Mouse (Mus musculus): ENCODE results near the gene Cdsn.
A peak's percentile ranks its signal among the peaks of the same experiment; 100 is the strongest.
"Not testable (repeated sequence)": the region's sequence is repeated elsewhere in the genome, so short reads cannot be mapped to it uniquely, and the experiment has no call there.

The Cdsn gene

DNA sequence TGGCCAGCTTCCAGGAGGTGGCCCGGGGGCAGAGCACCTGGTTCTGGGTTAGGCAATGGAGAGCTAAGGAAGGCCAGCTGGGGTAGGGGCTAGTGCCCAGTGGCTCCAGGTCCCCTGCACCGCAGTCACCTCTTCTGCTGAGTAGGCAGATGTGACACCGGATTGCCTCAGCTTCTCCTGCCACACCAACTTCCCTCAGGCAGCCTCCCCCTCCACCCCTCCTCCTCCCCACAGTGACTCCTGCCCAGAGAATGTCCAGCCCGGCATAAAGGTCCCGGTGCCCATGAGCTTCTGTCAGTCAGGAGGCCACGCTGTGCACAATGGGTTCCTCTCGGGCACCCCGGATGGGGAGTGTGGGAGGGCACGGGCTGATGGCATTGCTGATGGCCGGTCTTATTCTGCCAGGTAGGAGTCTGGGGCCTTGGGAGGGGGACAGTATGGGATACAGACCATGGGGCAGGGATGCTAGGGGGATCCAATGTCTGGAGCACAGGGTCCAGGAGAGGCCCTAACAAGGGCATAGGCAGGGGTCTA is at the start of gene Cdsn:
Gene Cdsn (plus strand): TSS at position 248 of the 534 bp plus-strand sequence.
- DNase-seq (ENCODE audit: low read depth, low spot score) = no peak

DNA sequence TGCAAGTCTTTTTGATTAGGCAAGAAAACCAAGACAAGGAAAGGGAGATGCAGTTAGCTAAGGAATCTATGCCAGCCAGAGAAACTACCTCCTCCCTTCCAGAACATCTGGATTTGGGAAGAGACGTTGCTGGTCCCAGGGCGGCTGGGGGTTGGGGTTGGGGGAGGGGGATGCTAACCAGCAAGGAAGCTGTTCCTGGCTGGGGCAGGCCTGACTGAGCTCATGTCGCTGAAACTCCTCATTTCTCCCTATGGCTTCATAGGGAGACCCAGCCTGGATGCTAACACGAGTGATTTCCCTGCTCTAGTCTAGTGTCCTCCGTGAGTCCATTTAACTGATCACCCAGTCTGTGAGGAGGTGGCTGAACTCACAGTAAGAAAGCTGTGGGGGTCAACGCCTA is 49.7 kb upstream of the Cdsn start:
- no peak for DNase-seq (ENCODE audit: low read depth, low spot score)

DNA sequence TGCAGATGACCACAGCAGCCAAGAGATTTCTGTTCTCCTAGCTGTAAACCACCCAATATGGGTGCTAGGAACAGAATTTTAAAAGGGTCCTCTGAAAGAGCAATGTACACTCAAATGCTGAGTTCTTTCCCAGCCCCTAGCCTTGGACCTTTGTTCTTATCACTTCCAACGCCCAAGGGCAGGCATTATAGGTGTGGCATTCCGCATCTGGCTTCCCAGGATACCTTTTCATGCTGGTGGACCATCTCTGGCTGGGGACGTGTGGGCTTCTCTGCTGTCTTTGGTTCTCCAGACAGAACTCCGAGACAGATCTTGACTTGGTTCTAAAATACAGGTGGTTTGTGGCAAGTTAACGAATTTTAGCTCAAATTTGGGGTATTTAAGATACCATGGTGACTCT is 49.2 kb upstream of the Cdsn start:
- DNase-seq (ENCODE audit: low read depth, low spot score) = no peak

DNA sequence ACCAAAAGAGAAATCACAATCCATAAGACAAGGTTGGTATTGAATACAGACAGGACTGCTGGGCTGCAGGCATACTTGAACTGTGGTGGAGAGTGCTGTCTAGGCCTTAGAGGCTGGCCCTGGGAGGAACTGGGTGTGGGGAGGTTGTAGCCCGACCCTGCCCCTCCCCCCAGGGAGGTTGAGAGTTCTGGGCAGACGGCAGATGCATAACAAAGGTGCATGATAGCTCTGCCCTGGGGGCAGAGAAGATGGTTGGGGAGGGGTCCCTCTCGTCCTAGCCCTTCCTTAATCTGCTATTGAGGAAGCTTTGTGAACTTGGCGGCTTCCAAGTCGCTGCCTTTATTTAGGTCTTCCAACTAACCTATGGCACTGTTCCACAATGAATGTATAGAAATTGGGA is 48.1 kb upstream of the Cdsn start:
- no peak for DNase-seq (ENCODE audit: low read depth, low spot score)

DNA sequence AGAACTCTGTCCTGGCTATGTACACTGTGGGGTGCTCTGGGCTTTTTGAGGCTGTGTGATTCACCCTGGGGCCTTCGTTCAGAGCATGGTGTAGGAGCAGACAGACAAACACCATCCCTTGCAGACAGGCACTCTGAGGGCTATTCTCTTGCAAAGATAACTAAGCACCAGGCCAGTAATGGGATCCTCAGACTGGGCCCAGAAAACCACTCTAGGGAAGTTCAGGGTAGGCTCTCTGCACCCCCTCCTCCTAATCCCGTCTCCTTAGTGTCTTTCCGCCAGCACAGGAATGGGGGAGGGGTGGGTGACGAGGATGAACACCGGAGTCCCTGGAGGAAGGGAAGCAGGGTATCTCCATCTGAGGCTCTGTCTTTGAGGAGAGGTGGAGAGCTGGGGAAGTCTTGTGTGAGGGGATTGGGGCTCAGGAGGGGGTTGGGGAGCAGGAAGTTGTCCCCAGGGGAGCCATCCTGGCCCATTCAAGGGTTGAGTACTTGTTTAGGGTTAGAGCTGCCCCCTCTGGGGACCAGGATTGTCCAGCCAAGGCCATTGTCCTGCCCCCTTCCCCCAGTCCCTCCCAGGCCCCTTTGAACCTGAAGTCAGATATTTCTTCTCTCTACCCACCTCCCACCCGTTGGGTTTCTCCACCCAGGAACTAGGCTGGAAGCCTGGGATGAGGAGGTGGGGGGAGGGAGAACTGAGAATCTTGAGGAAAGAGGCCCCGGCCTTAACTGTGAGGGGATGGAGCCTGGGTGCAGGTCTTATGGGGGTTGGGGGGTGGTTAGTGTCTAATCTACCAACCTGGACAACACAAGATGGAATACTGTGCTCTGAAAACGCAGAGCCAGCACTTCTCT is 47.1 kb upstream of the Cdsn start:
- no peak for DNase-seq (ENCODE audit: low read depth, low spot score)

DNA sequence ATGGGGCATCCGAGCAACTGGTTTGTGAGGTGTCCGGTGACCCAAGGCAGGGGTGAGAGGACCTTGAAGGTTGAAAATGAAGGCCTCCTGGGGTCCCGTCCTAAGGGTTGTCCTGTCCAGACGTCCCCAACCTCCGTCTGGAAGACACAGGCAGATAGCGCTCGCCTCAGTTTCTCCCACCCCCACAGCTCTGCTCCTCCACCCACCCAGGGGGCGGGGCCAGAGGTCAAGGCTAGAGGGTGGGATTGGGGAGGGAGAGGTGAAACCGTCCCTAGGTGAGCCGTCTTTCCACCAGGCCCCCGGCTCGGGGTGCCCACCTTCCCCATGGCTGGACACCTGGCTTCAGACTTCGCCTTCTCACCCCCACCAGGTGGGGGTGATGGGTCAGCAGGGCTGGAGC is 46.2 kb upstream of the Cdsn start, which contains the start of gene Pou5f1:
Gene Pou5f1 (plus strand): TSS at position 243 of the 400 bp plus-strand sequence.
- DNase-seq (ENCODE audit: low read depth, low spot score) = no peak

DNA sequence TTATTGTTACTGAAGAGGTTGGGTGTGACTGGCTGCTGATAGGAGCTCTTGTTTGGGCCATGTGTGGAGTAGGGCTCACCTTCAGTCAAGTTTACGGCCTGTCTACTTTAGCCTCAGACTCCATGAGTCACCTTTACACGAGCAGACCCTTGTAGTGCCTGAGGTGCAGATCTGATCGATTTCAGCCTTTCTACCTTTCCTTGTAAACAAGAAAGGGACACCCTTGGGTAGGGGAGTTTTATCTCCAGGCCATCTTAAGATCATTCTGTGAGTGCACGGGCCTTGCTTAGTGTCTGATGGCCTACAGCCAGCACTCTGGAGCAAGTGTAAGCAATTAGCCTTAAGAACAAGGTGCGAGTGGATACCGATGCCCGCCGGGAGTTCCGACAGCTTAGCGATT is 45.0 kb upstream of the Cdsn start:
- DNase-seq (ENCODE audit: low read depth, low spot score) = no peak

DNA sequence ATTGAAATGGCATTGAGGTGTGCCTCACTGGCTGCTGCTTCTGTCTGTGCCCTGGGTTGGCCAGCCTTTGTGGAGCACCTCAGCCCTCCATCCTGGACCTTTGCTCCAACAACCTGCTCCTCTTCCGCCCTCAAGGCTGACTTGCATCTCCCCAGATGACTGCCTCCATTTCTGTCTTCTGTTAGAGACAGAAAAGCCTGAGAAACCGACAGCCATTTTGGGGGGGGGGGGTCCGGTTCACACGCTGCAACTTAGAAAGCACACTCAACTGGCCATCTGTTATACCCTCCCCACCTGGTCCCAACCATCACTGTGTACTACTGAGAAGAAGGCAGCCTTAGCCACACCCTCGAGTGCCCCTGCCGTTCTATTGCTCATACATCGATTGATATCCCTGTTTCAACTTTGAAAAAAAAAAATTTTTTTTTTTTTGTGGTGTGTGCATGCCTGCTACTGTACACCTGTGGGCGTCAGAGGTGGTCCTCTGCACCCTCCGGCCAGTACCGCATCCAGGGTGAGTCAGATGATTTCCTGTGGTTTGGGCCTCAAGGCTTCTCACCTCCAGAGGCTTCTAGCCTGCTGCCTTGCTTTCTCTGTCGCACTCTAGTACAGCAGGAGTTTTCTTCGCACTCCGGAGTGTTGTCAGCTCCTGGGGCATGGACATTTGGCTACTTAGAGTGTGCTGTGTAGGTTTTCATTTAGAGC is 44.2 kb upstream of the Cdsn start:
- no peak for DNase-seq (ENCODE audit: low read depth, low spot score)

DNA sequence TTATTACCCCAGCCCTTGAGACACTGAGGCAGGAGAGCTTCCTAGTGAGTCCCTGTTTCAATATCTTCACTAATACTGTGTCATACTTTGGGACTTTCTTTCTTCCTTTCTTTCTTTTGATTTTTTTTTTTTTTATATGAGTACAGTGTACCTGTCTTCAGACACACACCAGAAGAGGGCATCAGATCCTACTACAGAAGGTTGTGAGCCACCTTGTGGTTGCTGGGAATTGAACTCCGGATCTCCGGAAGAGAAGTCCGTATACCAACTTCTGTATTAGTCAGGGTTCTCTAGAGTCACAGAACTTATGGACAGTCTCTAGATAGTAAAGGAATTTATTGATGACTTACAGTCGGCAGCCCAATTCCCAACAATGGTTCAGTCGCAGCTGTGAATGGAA is 43.6 kb upstream of the Cdsn start:
- DNase-seq (ENCODE audit: low read depth, low spot score) = not testable (repeated sequence)

DNA sequence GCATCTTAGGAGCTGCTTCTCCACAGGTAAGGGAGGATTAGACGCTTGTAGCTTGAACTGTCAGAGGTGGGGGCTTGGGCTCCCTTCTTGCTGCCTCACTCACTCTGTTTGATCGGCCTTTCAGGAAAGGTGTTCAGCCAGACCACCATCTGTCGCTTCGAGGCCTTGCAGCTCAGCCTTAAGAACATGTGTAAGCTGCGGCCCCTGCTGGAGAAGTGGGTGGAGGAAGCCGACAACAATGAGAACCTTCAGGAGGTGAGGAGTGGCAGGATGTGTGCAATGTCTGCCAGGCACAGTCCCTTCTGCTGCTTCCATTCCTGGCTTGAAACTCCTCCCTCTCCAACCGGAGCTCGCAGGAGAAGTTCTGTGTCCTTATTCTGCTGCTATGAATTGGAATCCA is 42.6 kb upstream of the Cdsn start:
- DNase-seq (ENCODE audit: low read depth, low spot score) = peak; percentile 47

DNA sequence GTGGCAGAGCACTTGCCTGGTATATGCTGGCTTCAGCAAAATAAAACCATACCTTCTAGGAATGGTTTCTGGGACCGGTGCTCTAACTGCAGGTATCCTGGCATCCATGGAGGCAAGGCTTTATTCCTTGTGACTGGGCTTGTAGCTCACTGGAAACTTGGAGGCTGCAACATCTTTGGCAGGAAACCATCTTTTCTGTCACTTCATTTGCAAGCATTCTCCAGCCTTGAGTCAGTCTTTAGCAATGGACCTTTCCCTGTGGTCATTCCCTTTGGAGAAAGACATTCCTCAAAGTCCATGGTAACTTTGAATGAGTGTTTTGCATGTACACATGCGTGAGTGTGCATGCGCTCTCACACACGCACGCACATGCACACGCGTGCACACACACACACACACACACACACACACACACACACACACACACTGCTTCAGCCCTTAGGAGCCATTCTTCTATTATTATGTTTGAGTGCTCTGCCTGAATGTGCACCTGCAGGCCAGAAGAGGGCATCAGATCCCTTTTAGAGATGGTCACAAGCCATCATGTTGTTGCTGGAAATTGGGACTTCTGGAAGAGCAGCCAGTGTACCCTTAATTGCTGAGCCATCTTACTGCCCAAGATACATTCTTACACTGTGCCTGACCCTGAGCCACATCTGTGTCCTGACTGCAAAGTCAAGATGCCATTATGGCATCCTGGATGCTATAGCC is 38.9 kb upstream of the Cdsn start:
- no peak for DNase-seq (ENCODE audit: low read depth, low spot score)

DNA sequence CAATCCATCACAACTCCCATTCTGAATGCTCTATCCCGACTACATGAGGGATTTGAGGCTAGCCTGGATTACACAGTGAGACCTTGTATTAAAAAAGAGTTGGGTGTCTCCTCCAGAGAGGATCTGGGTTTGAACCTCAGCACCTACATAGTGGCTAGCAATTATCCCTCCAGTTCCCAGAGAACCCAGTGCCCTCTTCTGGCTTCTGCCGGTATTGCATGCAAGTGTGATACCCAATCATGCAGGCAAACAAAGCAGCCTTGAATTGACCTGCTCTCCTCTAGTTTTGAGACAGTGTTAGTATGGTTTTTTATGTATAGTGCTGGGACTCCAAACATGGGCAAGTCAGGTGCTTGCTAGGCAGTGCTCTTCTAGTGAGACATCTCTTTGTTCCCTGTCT is 38.0 kb upstream of the Cdsn start:
- DNase-seq (ENCODE audit: low read depth, low spot score) = peak; percentile 53

DNA sequence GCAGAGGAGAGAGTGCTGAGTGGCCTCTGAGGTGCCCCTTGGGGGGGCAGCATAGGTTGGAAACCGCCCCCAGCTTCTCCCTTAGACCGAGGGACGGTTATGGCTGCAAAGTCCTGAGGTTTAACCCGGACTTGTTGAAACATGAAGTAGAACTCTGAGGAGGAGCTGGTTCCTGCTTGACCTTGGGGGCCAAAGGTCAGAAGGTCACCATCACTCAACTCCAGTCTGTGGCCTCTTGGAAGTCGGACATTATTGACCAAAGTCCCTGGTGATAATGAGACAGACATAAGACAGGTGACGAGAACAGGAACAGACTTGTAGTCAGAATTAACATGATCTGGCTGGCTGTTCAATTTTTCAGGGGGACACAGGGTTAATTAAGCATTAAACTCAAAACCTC is 37.2 kb upstream of the Cdsn start:
- DNase-seq (ENCODE audit: low read depth, low spot score) = no peak

DNA sequence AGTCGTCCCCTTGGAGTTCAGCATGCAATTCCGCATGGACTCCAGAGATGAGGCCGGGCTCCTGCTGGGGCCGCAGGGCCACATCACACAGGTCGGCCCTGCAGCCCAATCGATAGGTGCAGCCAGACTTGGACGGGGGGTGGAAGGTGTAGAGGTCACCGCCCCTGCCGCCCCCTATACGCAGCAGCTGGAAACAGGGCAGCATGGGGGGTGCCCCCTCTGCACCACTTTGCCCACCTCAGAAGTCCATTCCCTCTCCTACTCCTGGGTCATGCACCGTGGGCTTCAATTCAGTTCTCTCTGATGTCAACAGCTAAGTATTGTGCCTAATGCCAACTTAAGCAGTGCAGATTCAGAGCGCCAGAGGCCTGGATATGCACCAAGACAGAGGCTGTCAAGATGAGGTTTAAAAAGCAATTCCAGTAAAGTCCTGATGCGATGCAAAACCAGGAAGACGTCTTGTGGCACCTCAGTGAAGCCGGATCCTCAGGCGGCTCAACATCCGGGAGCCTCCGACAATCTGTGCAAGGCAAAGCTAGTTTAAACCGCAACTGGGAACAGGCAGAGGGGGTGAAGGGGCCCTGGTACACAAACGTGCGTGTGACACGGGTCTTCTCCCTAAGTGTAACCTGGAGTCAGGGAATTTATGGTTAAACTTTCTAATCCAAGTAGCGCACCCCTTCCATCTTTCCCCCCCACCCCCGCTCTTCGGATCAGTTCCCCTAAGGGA is 35.9 kb upstream of the Cdsn start:
- DNase-seq (ENCODE audit: low read depth, low spot score) = no peak

DNA sequence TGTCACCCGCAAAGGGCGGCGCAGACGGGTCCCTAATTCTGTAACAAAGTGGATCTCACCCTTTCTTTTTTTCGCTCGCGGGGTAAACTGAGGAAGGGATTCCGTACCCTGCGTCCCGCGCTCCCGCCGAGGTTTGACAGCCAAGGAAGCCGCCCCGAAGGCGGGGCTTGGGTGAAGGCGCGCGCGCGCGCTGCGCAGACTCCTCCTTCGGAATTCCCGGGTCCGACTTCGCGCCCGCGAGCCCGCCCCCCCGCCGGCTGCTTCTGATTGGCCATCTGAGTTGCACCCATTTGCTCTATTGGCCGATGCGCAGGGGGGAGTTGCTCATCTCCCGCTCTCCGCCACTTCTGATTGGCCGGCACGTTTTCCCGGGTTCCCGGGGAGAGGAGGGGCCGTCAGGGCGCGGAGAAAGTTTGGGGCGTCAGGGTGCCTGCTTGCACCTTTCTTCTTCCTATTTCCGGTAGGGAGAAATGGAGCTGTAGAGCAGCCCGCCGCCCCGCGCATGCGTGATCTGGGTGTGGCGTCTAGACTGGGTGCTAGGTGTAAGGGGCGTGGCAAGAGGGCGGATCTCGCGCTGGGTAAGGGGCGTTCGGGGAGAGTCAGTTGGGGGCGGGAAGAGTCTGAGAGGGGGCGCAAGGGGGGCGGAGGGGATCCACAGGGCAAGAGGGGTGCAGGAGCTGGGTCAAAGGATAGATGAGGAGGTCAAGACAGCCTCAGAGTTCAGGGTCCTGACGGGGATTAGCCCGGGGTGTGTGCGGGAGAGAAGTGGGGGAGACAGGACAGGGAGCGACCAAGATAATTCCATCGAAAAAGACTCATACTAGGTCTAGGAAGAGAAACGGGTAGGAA is 35.1 kb upstream of the Cdsn start, which contains the start of the genes Tcf19 and Cchcr1:
Gene Tcf19 (minus strand): TSS at position 173 of the 849 bp plus-strand sequence.
Gene Cchcr1 (plus strand): TSS at position 449 of the 849 bp plus-strand sequence.
- peak; percentile 76 for DNase-seq (ENCODE audit: low read depth, low spot score)

DNA sequence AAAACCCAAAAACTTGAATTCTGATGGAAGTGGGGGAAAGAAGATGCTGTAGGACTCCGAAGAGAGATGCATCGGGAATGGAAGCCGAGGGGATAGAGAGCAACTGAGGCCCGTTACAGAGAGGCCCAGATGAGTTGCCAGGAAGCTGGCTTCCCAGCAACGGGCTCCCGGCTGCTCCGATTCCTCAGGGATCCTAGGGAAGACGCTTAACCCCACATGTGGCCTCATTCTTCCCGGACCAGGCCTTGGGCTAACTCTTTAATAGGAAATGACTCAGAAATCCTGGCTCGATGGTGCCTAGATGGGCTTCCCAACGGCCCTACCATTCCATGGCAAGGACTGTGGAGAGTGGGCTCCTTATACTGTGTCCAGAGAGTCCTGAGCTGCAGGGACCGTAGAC is 34.4 kb upstream of the Cdsn start:
- no peak for DNase-seq (ENCODE audit: low read depth, low spot score)

DNA sequence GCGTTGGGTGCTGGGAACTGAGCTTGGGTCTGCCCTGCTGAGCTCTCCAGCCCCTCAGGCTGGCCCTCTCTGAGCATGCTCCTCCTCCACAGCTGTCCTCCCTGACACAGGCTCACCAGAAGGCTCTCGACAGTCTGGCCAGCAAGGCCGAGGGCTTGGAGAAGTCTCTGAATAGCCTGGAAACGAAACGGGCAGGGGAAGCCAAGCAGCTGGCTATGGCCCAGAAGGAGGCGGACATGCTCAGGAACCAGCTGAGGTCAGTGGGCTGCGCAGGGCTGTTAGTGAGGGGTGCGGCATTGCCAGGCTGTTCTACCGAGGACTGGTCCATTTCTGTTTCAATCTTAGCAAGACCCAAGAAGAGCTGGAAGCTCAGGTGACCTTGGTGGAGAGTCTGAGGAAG is 27.6 kb upstream of the Cdsn start:
- DNase-seq (ENCODE audit: low read depth, low spot score) = no peak

DNA sequence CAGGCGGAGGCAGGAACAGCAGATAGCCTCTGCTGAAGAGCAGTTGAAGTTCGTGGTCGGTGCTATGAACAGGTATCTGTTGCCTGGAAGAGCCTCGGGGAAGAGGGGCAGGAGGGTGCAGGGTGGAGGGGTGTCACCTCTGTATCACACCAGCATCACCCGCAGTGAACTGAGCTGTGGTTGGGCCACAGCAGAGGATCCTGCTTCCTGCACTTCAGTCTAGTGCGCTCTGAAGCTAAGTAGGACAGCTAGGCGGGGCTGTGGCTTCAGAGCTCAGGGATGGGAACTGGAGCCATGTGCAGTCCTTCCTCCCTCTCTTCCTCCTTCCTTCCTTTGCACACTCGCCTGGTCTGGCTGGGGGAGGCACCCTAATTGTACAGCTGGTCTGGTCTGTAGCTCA is 25.3 kb upstream of the Cdsn start:
- no peak for DNase-seq (ENCODE audit: low read depth, low spot score)

DNA sequence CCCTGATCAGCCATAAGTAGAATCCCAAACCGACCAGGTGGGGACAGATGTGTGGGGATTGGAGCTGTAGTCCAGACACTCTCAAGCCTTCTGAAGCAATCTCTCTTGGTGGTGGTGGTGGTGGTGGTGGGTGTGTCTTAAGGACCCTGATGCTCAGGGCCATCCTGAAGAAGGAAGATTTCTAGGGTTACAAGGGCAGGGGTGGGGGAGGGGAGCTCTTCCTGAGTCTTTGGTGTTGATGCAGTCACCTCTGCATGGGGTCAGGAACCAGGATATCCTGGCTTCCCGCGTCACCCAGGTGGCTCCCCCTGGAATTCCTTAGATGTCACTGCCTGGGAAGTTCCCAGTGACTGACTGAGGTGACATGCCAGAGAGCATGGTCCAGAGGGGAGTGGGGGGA is 19.6 kb upstream of the Cdsn start:
- DNase-seq (ENCODE audit: low read depth, low spot score) = no peak

DNA sequence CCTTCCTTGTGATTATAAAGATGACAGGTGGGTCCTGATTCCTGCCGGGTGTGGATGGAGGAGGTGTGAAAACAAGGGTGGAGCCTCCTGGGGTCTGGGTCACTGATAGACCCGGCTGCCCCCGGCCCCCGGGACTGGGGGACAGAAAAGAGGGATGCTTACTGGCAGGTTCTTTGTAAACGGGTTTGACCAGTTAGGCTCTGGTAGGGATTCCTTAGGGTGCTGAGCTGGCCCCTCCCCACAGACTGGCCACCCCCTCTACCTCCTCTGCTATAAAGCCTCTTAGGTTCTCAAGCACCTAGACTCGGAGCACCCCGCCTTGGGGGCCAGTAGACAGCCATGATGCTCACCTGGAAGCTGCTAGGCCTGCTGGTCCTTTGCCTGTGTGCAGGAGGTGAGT is 19.0 kb upstream of the Cdsn start, which contains the start of gene Psors1c2:
Gene Psors1c2 (plus strand): TSS at position 301 of the 400 bp plus-strand sequence.
- no peak for DNase-seq (ENCODE audit: low read depth, low spot score)
